Mouse (Mus musculus): Measurements from ENCODE around the gene Gfra1.

Gfra1 gene

DNA sequence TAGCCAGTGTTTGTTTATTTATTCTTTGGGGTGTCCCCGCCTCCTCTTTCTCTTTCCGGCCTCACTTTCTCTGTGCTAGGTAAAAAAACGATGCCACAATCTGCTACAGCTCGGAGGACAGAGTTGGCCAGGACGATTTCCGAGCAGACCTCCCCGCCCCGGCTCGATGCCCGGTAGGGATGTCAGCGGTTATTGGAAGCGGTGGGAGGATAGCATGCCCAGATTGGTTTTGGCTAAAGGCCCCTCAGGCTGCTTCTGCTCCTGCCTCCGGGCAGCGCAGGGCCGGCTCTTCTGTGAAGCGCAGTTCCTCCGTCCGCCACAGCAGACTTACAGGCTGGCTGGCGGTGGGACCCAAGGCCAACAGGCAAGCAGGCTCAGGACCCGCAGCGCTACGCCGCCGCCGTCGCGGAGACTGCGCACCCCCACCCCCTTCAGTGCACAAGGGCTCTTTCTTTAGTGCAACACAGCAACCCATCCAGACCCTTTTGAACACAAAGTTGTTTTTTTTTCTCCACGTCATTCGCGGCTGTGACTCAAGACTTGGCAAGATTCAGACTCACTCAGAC lies at the start of gene Gfra1:
Gene Gfra1, minus strand, starts transcription at position 414 of the 566 bp plus-strand sequence.
- no peak for DNase-seq (ENCODE audit: low spot score)

DNA sequence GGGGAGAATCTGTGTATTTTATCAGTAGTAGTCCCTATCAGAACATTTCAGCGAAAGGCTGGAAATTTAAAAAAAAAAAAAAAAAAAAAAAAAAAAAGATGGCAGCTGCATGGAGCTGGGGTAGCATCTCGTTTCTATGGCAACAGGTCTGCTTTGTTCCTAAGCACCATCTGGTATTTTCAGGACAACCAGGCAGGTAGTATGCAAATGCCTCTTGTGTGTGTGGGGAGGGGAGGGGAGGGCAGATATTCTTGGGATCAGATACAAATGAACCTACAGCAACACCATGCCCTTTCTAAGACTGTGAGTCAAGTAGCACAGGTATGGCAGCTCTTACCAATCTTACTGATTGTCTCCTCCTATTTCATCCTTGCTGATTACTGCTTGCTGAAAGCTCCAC lies 44.3 kb upstream of the Gfra1 start:
- DNase-seq (ENCODE audit: low spot score): no peak

DNA sequence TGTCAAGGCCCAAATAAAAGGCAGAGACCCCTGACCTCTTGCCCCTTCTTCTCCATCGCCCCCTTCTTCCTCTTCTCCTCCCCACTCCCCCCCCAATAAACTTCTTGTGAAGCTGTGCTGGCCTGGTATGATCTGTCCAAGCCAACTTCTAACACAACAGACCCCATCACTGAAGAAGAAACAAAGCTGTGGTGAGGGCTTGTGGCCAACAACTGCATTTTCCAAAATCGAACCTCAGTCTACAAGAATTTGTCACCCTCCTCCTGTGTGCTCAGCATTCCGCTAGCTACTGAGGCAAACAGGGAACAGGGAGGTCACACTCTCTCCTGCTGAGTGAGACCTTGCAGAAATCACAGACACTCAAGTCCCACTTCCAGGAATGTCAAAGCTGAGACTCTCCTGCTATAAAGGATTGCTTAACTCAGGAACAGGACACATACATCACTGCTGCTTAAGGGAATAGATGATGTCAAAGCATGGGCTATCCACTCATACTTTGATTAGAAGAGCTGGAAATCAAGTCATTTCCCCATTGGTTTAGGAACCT lies 43.8 kb upstream of the Gfra1 start:
- no peak for DNase-seq (ENCODE audit: low spot score)

DNA sequence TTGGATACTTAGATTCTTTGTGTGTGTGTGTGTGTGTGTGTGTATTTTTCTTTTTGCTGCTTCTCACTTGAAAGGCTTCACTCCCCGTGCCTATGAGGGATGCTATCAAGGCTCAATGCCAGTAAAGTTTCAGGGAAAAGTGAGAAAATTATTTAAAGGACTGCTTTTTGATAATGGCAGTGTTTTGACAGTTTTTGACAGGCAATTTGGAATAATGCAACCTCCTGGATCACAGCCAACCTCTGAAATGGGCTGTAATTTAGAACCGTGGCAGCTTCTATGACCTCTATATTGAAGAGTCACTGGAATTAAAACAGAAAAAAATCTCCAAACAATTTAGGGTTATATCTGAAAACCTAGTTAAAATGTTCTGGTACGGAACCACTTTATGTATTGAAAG lies 41.4 kb upstream of the Gfra1 start:
- no peak for DNase-seq (ENCODE audit: low spot score)

DNA sequence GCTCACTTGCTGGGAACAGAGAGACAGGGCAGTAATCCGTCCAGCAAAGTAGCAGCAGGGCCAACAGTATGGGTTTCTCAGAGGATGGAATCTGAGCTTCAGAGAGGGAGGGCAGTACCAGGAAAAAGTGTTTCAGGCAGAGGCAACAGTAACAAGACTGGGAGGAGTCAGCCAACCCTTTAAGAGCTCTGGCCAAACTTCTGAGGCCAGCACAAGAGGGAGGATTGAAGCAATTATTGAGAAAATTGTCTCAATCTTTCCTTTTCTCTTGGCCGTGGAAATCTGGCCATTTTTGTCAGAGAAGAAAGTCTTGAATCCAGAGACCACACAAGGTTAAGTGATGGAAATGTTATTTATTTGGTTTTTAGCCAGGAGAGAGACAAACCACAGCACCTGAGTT lies 31.0 kb upstream of the Gfra1 start:
- DNase-seq (ENCODE audit: low spot score): no peak

DNA sequence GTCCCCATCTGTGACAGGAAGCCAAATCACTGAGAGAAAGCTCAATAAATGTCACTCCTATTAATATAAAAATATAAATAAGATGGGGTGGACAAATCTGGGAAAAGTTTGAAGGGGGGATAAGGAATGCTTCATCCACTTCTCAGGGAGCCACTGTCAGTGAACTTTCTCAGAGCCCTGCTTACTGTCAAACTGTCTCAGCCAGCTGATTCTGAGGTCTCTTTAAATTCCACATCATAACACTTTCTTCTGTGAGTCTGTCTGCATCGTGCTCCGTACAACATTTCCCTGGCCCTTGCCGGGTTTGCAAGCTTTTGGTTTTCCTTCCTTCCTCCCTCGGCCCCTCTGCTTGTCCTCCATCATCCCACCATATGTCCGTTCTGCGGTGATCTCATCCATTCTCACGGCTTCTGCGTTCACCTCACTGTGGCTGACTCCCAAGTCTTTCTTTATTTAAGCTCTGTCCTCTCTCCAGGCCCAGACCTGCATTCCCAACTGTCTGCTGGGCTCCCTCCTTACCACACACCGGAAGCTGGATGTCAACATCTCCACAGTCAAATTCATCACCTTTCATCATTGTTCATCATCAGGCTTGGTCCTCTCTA lies 26.8 kb upstream of the Gfra1 start:
- DNase-seq (ENCODE audit: low spot score): no peak

DNA sequence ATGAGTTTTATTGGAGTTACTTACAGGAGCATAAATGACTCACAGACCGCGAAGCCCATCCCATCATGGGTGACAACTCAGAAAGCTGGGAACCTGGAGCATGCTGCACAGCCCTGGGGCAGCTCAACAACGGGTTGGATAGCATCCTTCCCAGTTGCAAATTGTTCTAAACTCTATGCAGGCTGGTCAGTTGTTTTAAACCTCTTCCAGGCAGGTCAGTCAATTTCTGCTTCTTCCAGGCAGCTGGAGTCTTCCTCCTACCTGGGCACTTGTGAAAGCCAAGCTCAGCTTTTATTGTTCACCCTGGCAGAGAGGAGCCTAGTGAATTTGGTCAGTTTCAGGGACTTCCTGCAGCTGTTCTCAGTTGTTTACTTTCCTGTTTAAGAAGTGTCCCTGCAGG lies 18.5 kb upstream of the Gfra1 start:
- no peak for DNase-seq (ENCODE audit: low spot score)

DNA sequence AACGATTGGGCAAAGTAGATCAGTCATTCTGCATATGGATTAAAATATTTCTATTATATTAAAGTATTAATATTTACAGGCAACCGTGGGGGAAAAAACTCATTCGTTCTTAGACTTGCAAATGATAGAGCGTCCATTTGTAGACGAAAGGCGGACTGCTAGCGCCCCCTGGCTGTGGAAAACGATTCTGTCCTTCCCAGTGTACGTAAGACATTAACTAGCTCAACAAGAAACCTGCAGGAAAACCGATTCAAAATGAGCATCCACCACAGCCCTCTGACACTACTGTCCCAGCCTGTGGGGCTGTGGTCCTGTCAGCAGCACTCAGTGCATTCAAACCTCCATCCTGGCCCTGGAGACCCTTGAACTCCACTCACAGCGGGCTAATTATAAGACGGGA lies 13.7 kb upstream of the Gfra1 start:
- peak; percentile 49 for DNase-seq (ENCODE audit: low spot score)

DNA sequence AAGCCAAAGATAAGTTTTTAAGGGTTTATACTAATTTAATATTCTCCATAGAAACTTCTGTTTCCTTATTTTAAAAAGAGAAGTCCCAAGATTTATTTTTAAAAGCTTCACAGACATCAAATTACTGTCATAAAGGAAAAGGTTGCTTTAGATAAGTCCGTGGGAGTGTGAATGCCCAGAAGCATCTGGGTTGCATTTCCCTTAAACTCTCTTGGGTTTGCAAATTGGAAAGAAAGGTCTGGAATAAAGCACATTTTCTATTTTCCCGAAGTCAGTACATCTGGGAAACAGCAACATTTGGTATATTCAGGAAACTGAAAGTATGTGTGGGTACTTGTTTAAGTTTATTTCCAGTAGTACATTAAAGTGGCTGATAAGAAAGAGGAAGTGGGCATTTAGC lies 12.6 kb upstream of the Gfra1 start:
- no peak for DNase-seq (ENCODE audit: low spot score)

DNA sequence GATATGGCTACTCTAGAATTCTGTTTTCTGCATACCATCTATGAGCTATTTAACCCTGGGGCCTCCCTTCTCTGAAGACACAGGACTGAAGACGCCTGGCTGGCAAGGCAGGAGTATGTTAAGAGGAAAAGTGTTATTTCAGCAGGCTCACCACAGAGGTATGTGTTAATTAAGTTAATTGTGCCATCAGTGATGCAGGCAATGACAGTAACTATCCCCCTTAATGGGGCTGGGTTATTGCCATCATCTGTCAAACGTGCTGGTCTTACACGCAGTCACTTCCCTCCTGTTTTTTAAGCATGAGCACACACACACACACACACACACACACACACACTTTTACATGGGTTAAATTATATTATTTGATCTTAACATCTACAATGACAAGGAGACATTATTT lies 8.0 kb upstream of the Gfra1 start:
- no peak for DNase-seq (ENCODE audit: low spot score)

DNA sequence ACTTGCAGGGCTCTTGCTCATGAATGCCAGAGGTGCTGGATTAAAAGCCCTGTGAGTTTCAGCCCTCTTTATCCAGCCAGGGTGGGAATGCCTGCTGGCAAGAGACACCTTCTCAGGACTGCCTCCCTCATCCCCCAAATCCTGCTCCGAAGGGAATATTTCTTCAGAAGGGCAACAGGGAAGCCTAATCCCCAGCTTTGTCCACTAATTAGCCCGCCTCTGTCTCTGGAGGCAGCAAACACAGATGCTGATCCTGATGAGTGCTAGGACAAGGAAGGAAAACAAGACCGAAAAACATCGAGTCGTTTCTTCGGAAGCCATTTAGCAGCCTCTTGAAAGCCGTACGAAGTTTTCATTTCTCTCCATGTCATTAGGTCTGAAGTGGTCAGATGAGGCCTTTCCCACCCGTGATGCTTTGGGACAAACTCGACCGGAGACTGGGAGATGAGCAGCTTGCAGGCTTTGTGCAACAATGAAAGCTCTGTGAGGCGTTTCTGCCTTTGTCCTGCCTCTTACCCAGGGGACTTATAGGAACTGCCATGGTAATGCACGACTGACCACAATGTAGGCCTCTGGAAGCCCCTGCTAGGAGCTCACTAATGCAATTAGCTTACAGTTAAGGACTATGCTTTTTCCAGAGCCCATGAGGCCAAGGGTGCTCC lies 4.8 kb upstream of the Gfra1 start:
- no peak for DNase-seq (ENCODE audit: low spot score)

DNA sequence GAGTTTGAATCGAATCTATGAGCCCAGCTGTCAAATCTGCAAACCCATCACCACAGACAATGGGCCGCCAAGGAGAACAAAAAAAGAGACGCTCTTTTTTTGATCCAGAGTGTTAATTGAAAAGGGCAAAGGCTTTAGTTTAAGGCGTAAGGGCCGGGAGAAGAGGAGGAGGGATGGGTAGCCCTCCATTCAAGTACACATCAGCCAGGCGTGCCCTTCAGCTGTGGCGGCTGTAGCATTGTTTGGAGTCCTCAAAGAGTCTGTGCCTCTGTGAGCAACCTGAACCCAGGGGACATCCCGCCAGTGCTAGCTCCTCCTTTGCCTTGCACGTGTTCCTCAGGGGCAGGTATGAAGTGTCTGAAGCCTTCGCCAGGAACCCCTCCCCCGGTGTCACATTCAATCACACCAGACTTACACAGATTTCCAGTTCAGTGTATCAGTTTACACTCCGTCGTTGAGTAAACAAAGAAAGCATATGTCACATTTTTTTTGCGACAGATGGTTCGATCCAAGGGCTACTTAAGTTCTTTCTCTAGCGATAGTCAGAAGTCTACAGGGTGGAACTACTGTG lies 867 bp upstream of the Gfra1 start:
- DNase-seq (ENCODE audit: low spot score): no peak

DNA sequence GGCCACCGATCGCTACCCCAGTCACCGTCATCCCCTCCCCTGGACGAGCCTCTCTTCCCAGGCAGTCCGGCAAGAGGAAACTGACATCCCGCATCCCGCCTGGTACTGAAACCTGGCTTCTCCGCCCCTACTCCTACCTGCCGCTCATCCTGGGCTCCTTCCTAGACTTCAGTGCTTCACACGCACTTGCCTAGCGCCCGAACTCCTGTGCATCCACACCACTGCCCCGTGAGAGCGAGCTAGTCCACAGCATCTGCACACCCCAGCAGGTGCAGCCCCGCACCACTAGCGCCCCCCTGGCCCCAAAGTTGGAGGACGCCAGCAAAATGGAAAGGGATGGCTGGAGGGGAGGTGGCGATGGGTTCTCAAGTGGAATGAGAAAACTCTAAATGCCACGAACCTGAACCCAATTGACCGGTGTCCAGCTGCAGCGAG lies 631 bp downstream of the Gfra1 start:
- DNase-seq (ENCODE audit: low spot score): no peak

DNA sequence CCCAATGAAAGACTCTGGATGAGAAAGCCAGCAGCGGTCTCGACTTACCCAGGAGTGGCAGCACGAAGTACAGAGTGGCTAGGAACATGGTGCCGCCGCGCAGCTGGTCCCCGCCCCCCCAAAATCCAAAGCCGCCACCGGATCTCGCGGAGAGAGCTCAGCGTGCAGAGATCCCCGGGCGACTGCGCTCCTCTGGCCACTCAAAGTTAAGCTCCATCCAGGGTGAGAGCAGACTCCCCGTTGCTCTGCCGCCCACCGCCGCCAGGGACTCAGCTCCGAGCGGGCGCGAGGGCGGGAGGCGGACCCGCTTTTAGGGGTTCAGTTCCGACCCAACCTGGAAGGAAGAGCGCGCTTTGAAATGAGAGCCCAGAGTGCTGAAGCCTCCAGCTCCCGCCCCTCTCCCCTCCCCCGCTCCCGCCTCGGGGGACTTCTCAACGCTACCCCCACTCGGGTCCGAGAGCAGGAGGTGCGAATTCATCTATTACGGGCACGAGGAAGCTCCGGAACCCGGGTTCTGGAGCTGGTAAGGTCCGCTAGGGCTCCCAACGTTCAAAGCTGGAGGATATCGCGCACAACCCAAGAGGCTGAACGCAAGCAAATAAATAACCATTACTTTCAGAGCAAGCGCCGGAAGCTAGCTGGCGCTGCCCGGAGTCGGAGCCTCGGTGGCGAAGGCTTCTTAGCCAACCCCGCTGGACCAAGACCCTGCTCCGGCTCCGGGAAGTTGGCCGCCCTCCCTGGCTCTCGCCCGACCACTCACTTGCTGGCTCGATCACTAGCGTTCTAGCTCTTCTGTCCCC lies 1.2 kb downstream of the Gfra1 start:
- no peak for DNase-seq (ENCODE audit: low spot score)

DNA sequence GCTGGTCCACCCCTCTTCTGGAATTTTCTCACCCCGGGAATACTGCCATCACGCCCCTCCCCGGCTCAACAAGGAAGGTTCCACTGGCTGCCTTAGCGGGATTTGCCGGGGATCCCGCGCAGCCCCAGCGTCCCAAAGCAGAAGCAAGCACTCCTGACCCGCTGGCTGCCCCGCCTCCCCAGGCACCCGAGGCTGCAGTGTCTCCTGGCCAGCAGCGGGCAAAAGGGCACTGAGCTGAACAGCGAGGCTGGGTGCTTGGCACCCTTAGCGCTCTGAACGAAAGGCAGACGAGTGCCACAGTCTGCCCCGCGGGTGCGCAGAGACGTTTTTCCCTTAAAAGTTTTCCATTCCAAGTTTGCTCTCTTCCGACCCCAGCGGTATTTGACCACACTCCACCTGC lies 2.1 kb downstream of the Gfra1 start:
- no peak for DNase-seq (ENCODE audit: low spot score)

DNA sequence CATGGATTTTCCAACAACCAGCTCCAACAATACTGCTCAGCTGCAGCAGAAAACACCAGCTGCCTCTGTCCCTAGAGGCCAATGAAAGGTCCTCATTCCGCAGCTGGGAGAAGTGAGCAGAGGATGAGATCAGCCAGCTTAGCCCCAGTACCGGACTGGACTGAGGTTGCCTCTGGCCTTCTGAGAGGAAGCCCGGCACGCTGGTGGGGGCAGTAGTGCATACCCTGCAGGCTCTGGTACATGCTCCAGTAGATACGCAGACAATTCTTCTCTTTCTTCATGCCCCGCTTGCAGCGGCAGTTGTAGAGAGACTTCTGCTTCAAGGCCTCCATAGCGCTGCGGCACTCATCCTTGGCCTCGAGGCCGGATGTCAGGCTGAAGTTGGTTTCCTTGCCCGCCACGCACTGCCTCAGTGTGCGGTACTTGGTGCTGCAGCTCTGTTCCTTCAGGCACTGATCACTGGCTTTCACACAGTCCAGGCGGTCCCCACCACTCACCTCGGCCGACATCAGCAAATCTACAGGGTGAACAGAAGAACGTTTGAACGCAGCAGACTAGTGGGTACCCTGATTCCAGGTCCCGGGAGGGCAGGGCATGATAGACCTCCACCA lies 2.7 kb downstream of the Gfra1 start:
- DNase-seq (ENCODE audit: low spot score): no peak

DNA sequence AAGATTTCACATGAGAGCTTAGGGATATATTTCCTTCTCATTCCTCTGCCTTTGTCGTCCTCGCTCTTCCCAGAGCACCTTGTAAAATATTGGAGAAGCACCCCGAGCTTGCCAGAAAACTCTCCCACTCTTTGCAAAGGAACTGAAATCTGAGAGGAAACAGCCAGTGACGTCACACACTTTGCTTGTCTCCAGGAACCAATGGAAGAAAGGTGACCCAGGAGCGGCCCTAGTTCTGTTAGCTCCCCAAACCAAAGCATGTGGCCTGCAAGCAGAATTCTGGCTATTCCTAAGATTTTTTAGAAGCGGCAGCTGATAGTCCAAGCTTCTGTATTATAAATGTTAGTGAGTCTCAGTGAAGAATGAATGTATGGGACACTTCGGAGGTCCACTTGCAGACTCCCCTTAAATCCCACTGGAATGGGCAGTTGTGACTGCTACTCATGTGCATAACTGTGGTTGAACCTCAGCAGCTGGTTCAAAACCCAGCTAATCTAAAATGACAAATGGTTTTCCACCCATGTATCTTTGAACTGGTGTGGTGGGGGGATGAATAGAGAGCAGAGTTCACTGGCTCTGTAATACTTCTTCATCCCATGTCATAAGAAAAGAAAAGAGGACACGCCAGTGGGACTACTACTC lies 3.4 kb downstream of the Gfra1 start:
- no peak for DNase-seq (ENCODE audit: low spot score)

DNA sequence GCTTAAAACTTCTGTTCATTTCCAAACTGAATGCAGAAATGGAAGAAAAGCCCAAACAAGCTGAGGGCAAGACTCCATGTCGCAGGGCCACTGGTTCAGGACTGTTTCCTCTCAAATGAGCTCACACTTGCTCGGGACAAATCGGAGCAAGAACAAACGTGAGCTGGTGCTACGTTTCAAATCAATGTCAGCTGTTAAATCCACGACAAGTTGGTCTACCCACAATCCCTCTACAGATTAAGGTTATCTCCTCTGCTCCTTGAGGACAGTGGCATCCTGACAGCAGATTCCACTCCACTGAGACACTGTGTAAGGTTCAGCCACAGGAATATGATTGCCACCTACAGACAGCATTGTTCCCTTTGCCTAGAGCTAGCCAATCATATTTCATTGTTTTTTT lies 4.4 kb downstream of the Gfra1 start:
- DNase-seq (ENCODE audit: low spot score): no peak

DNA sequence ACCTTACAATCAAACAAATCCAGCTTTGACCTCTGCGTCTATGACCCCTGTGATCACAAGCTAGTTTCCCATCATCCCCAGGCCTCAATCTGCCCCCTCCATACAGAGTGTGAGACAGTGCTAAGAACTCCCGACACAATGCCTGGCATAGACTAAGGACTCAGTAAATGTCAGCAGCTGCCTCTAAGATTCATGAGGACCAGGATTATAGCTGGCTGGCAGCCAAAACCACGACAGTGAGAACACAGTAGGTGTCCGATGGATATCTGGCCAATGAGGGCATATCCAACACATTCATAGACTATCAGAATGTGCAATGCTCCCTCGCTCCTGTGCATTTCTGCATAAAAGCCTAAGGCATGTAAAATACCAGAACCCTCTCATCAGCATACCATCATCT lies 5.0 kb downstream of the Gfra1 start:
- DNase-seq (ENCODE audit: low spot score): no peak

DNA sequence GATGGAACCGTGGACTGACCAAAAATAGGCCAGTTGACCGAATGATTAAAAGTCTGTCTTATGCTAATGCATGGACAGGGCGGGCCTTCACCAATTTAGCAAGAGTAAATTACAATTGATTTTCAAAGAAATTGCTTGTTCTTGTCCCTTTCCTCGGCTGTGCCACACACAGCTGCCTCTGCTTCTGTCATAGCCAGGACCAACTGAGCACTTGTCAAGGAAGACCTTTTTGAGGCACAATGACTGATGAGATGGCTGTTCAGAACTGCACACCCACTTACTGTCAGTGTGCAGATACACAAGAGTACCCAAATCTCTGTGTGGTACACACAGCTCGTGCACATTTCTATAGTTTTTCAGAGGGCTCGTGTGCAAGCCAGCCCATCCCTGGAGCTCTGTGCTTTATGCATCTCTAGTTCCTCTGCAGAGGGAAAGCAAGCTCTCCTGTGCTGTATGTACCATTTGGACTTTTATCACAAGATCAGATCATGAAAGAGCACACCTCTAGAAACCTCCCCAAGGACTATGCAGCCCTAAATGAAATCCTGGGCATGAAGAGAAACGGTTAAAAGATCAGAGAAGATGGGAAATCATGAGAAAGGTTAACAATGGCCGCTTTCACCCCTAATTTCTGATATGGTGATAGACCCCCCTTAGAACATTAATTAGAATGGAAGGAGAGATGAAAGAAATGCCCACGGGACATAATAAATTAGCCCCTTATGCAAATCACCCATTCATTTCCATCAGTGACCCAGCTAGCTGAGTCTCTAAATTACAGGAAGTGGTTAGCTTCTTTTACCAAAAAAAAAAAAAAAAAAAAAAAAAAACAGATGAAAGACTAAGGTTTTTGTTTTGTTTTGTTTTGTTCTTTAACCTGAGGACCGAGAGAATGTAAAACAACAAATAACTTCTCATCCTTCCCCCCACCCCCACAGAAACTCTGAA lies 12.7 kb downstream of the Gfra1 start:
- DNase-seq (ENCODE audit: low spot score): no peak

Data from c-Kit-positive CD71-positive TER-119-positive erythroid progenitor cells, embryonic 14.5 days (primary cell).